Mouse (Mus musculus): Measurements from ENCODE around the gene Rpa2.
A peak's percentile ranks its signal among the peaks of the same experiment; 100 is the strongest.

- TF ChIP-seq CTCF (IDR thresholded peaks at IDR 0.05; ENCODE audit: borderline replicate concordance, extremely low read depth, insufficient read depth, insufficient read length) (peak; percentile 65), POLR2A (IDR thresholded peaks at IDR 0.05; ENCODE audit: borderline replicate concordance, extremely low read depth, insufficient read depth, insufficient read length, poor library complexity, severe bottlenecking) (no peak)
Measured at GRCm38 (mm10) chr4:132756974-132757373, 11.2 kb upstream of the Rpa2 start, which contains the start of gene Smpdl3b.
